Mouse (Mus musculus): ENCODE data around the gene Mrpl22. TPM values are rescaled to one million over a fixed set of nuclear protein-coding genes. Genes with fewer than 3 reads are reported as not detected.
"Not testable (repeated sequence)": the region's sequence is repeated elsewhere in the genome, so short reads cannot be mapped to it uniquely, and the experiment has no call there.

Mrpl22 gene
- polyA plus RNA-seq, 1 experiment, result 50.1 TPM

GRCm38 (mm10) chr11:58200226-58200625 lies 28.8 kb downstream of the Mrpl22 start:
- H3K4me1 ChIP-seq (ENCODE audit: control insufficient read depth, insufficient read depth, low read length), result 0 out of 2 replicates have a peak, but pooled peaks cover 1% of the 10 kb centered on the region
- peak overlapping the region; percentile 49; the same call in 1 of the 2 replicates for H3K4me3 ChIP-seq (ENCODE audit: insufficient read depth, low read length)
- no peak overlapping the region for H3K27ac ChIP-seq (ENCODE audit: insufficient read depth, low read length)
- TF ChIP-seq CTCF (IDR thresholded peaks at IDR 0.05; ENCODE audit: extremely low read depth, insufficient read depth, low read length) (no peak), POLR2A (IDR thresholded peaks at IDR 0.05; ENCODE audit: extremely low read depth, insufficient read depth, low read length) (no peak)

GRCm38 (mm10) chr11:58201052-58201451 lies 29.6 kb downstream of the Mrpl22 start:
- Histone ChIP-seq H3K4me3 (ENCODE audit: insufficient read depth, low read length) (no peak overlapping the region), H3K4me1 (ENCODE audit: control insufficient read depth, insufficient read depth, low read length) (0 out of 2 replicates have a peak, but pooled peaks cover 1% of the 10 kb centered on the region), H3K27ac (ENCODE audit: insufficient read depth, low read length) (no peak overlapping the region)
- no peak for TF ChIP-seq CTCF (IDR thresholded peaks at IDR 0.05; ENCODE audit: extremely low read depth, insufficient read depth, low read length)
- no peak for TF ChIP-seq POLR2A (IDR thresholded peaks at IDR 0.05; ENCODE audit: extremely low read depth, insufficient read depth, low read length)

DNA sequence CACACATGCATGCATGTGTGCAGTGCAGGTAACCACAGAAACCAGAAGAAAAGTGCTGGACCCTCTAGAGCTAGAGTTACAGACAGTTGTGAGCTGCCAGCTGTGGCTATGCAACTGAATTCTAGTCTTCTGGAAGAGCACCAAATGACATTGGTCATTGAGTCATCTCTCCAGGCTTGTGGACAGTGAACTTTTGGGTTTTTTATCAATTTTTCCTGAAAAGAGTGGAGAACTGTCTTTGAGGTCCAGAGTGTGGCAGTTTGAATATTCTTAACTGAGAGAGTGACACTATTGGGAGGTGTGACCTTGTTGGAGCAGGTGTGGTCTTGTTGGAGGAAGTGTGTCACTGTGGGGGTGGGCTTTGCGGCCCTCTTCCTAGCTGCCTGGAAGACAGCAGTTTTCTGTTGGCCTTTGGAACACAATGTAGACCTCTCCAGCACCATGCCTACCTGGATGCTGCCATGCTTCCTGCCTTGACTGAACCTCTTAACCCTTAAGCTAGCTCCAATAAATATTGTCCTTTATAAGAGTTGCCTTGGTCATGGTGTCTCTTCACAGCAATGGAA lies 38.9 kb downstream of the Mrpl22 start:
- Histone ChIP-seq H3K27ac (ENCODE audit: insufficient read depth, low read length) (no peak overlapping the region), H3K4me1 (ENCODE audit: control insufficient read depth, insufficient read depth, low read length) (no peaks in the 10 kb centered on the region), H3K4me3 (ENCODE audit: insufficient read depth, low read length) (no peak overlapping the region)
- TF ChIP-seq POLR2A (IDR thresholded peaks at IDR 0.05; ENCODE audit: extremely low read depth, insufficient read depth, low read length) (no peak), CTCF (IDR thresholded peaks at IDR 0.05; ENCODE audit: extremely low read depth, insufficient read depth, low read length) (no peak)

DNA sequence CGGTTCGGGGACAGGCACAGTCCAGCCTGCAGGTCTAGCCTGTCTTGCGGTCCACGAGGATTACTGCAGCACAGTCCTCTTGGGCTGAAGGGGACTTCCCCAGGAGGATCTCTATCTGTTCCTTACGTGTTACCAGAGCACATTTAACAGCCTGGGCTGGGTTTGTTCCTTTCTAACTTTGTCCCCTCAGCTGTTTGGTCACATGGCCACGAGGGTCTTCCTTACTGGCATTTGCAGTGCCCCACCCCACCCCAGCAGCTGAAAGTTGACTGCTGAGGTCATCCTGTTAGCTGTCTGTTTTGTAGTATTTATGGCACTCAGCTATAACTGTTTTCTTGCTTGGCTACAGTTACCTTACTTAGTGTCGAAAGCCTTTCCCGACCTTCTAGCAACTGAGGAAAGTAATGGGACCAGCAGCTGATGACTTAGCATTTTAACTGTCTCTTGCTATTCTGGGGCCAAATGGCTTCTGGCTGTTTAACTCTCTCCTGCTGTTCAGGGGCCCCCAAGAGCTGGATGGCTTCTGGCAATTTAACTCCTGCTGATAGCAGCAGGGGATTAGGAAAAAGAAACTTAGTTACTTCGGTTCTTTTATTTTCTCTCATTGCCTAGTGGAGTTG lies 39.7 kb downstream of the Mrpl22 start:
- TF ChIP-seq POLR2A (IDR thresholded peaks at IDR 0.05; ENCODE audit: extremely low read depth, insufficient read depth, low read length), result no peak
- no peak for TF ChIP-seq CTCF (IDR thresholded peaks at IDR 0.05; ENCODE audit: extremely low read depth, insufficient read depth, low read length)
- no peak overlapping the region for H3K4me3 ChIP-seq (ENCODE audit: insufficient read depth, low read length)
- no peaks in the 10 kb centered on the region for H3K4me1 ChIP-seq (ENCODE audit: control insufficient read depth, insufficient read depth, low read length)
- H3K27ac ChIP-seq (ENCODE audit: insufficient read depth, low read length), result no peak overlapping the region

DNA sequence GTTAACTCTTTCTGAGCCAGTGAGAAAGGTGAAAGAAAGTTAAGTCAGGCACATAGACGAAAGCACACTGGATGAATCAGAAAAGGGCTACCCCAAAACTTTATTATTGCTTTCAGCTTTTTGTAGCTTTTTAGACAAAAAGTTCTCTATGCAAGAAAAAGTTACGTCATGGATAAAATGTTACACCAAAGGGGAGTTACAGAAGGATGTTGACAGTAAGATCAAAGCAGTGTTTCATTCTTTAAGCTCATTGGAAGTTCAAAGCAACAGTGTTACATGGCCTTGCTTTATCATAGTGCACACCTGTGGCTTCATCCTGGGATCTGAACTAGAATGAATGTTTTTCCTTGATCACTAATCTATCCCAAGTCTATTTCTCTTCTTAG lies 40.2 kb downstream of the Mrpl22 start:
- H3K4me1 ChIP-seq (ENCODE audit: control insufficient read depth, insufficient read depth, low read length), result no peaks in the 10 kb centered on the region
- H3K27ac ChIP-seq (ENCODE audit: insufficient read depth, low read length), result no peak overlapping the region
- TF ChIP-seq CTCF (IDR thresholded peaks at IDR 0.05; ENCODE audit: extremely low read depth, insufficient read depth, low read length) (no peak), POLR2A (IDR thresholded peaks at IDR 0.05; ENCODE audit: extremely low read depth, insufficient read depth, low read length) (no peak)
- H3K4me3 ChIP-seq (ENCODE audit: insufficient read depth, low read length), result no peak overlapping the region

- H3K4me3 ChIP-seq (ENCODE audit: insufficient read depth, low read length), result no peak overlapping the region
- no peak for TF ChIP-seq CTCF (IDR thresholded peaks at IDR 0.05; ENCODE audit: extremely low read depth, insufficient read depth, low read length)
- TF ChIP-seq POLR2A (IDR thresholded peaks at IDR 0.05; ENCODE audit: extremely low read depth, insufficient read depth, low read length), result no peak
- no peak overlapping the region for H3K27ac ChIP-seq (ENCODE audit: insufficient read depth, low read length)
- no peaks in the 10 kb centered on the region for H3K4me1 ChIP-seq (ENCODE audit: control insufficient read depth, insufficient read depth, low read length)
Measured at GRCm38 (mm10) chr11:58213673-58214342, 42.3 kb downstream of the Mrpl22 start.

- Histone ChIP-seq H3K27ac (ENCODE audit: insufficient read depth, low read length) (peak overlapping the region; percentile 89), H3K4me1 (ENCODE audit: control insufficient read depth, insufficient read depth, low read length) (no peaks in the 10 kb centered on the region), H3K4me3 (ENCODE audit: insufficient read depth, low read length) (peak overlapping the region; percentile 51)
- TF ChIP-seq POLR2A (IDR thresholded peaks at IDR 0.05; ENCODE audit: extremely low read depth, insufficient read depth, low read length), result no peak
- TF ChIP-seq CTCF (IDR thresholded peaks at IDR 0.05; ENCODE audit: extremely low read depth, insufficient read depth, low read length), result no peak
Measured at GRCm38 (mm10) chr11:58214391-58215048, 43.1 kb downstream of the Mrpl22 start.

- peak overlapping the region; percentile 51; the same call in 1 of the 2 replicates for H3K4me3 ChIP-seq (ENCODE audit: insufficient read depth, low read length)
Measured at GRCm38 (mm10) chr11:58215049-58215430, 43.6 kb downstream of the Mrpl22 start.

GRCm38 (mm10) chr11:58215814-58216213 lies 44.4 kb downstream of the Mrpl22 start:
- no peak overlapping the region for H3K27ac ChIP-seq (ENCODE audit: insufficient read depth, low read length)
- H3K4me1 ChIP-seq (ENCODE audit: control insufficient read depth, insufficient read depth, low read length), result no peaks in the 10 kb centered on the region
- no peak overlapping the region for H3K4me3 ChIP-seq (ENCODE audit: insufficient read depth, low read length)
- TF ChIP-seq POLR2A (IDR thresholded peaks at IDR 0.05; ENCODE audit: extremely low read depth, insufficient read depth, low read length), result no peak
- no peak for TF ChIP-seq CTCF (IDR thresholded peaks at IDR 0.05; ENCODE audit: extremely low read depth, insufficient read depth, low read length)

More at GRCm38 (mm10) chr11:58215049-58215430, 43.6 kb downstream of the Mrpl22 start:
- not testable (repeated sequence) for H3K4me1 ChIP-seq (ENCODE audit: control insufficient read depth, insufficient read depth, low read length); H3K27ac ChIP-seq (ENCODE audit: insufficient read depth, low read length)
